Mouse (Mus musculus): ENCODE data around the gene Ctdnep1.

DNA sequence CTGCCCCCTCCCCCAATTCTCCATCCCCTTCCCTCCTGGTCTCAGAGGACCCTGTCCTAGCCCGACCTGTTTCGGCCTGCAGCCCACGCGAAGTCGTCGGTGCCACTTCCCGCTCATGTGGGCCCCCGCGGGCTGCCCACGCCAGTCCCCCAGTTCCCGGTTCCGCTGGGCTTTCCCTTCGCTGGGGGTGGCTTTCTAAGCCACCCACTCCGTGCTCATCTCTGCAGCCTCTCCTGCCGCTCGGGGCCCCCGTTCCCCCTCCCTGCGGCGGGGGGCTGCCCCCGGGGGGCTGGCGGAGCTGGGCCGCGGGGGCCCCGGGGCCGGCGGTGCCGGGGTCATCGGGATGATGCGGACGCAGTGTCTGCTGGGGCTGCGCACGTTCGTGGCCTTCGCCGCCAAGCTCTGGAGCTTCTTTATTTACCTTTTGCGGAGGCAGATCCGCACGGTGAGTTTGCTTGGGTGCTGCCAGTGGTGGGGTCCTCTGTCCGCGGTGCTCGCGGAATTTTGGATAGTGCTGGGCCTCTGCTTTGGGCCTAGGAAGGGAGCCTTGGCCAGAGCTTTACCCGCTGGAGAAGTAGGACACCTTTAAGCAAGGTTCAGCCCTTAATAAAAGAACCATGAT lies at the start of gene Ctdnep1:
- TF ChIP-seq CTCF (IDR thresholded peaks at IDR 0.05; ENCODE audit: control insufficient read depth, insufficient read depth, low read length) (no peak), POLR2A (IDR thresholded peaks at IDR 0.05; ENCODE audit: borderline replicate concordance, control insufficient read depth, low read depth, low read length) (no peak)

Measured in bone marrow, adult 2 months (tissue).